Mouse (Mus musculus) left cerebral cortex, postnatal 10 days (tissue): Measurements from ENCODE around the gene Tmem201. TPM values are rescaled to one million over a fixed set of nuclear protein-coding genes. Genes with fewer than 3 reads are reported as not detected.

ENCODE experiments used
- DNase-seq, 2 experiments: peaks; one replicate each; pipeline ENCODE4 v3.0.0; 2021 to 2022; ENCODE audit warnings: low spot score in 2 of 2, mixed read lengths in 1 of 2; ENCODE audit errors: extremely low spot score in 1 of 2
- intact Hi-C: fragments of 180-260 bp; cut with DNase I; formaldehyde crosslinking; loops from one replicate; pipeline ENCODE4 v1.15.1; 2025
- total RNA-seq, 2 experiments: library from RNA; stranded (reverse); gene quantifications; 2 replicates each; pipeline ENCODE4 v1.2.3; 2021

Gene Tmem201
- total RNA-seq, 2 experiments from 2014 or later = 57.9 to 59.5 TPM

GRCm38 (mm10) chr4:149697506-149698196 lies 40.2 kb downstream of the Tmem201 start:
- intact Hi-C loops = no loop called here
- no peak for DNase-seq

- intact Hi-C loops = no loop called here
- DNase-seq = peak in 1 of 2 experiments; percentile 75
Measured at GRCm38 (mm10) chr4:149696189-149696971, 41.5 kb downstream of the Tmem201 start.

GRCm38 (mm10) chr4:149691368-149691767 lies 46.5 kb downstream of the Tmem201 start:
- DNase-seq = no peak
- intact Hi-C loops = no loop called here

- DNase-seq = no peak
- intact Hi-C loops = no loop called here
Measured at GRCm38 (mm10) chr4:149690828-149691280, 47.0 kb downstream of the Tmem201 start.

GRCm38 (mm10) chr4:149689822-149690700 lies 47.8 kb downstream of the Tmem201 start:
- intact Hi-C loops = no loop called here
- DNase-seq = no peak

GRCm38 (mm10) chr4:149688861-149689260 lies 49.0 kb downstream of the Tmem201 start:
- DNase-seq = no peak
- intact Hi-C loops = no loop called here

GRCm38 (mm10) chr4:149684841-149685623 lies 52.8 kb downstream of the Tmem201 start:
- intact Hi-C loops = no loop called here
- DNase-seq = no peak

GRCm38 (mm10) chr4:149683875-149684274 lies 54.0 kb downstream of the Tmem201 start:
- intact Hi-C loops = no loop called here
- no peak for DNase-seq

GRCm38 (mm10) chr4:149679056-149679770 lies 58.6 kb downstream of the Tmem201 start:
- intact Hi-C loops = no loop called here
- no peak for DNase-seq

- DNase-seq = peak in 1 of 2 experiments; percentile 65
- intact Hi-C loops = no loop called here
Measured at GRCm38 (mm10) chr4:149678006-149678405, 59.8 kb downstream of the Tmem201 start.

GRCm38 (mm10) chr4:149675378-149676261 lies 62.2 kb downstream of the Tmem201 start:
- DNase-seq = peak in 1 of 2 experiments; percentile 90
- intact Hi-C loops = no loop called here

GRCm38 (mm10) chr4:149674814-149675377 lies 62.9 kb downstream of the Tmem201 start:
- no peak for DNase-seq
- intact Hi-C loops = no loop called here

GRCm38 (mm10) chr4:149672747-149673146 lies 65.1 kb downstream of the Tmem201 start:
- intact Hi-C loops = no loop called here

GRCm38 (mm10) chr4:149671175-149671574 lies 66.7 kb downstream of the Tmem201 start:
- intact Hi-C loops = no loop called here
- DNase-seq = no peak

More at GRCm38 (mm10) chr4:149672747-149673146, 65.1 kb downstream of the Tmem201 start:
- DNase-seq = no peak

- DNase-seq = no peak
- intact Hi-C loops = no loop called here
Measured at GRCm38 (mm10) chr4:149665692-149666090, 72.2 kb downstream of the Tmem201 start.
